Mouse (Mus musculus) spleen, postnatal 4 days (tissue): ENCODE data around the gene Unc80.
"Not testable (repeated sequence)": the region's sequence is repeated elsewhere in the genome, so short reads cannot be mapped to it uniquely, and the experiment has no call there.

Source experiments
- DNase-seq, 2 experiments: peaks; one replicate each; pipeline ENCODE4 v3.0.0; 2022; ENCODE audit warnings: low spot score in 2 of 2

Gene Unc80

DNA sequence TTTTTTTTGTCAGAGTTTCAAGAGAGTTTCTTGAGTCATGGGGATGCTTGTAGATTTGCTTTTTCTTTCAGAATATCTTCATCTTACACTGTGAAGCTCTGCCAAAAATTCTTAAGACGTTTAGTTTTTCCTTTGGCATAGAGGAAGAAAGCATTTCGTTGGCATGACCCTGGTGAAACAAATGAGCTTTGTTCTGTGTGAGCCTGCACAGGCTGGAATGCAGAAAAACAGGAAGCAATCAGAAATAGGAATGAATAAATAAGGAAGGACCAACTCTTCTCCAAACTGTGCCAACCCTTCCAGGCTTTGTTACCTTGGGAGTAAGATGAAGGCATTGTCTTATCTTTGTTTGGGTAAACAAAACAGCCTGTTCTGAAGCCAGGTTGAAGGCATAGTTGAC is 149.0 kb downstream of the Unc80 start:
- DNase-seq: no peak

DNA sequence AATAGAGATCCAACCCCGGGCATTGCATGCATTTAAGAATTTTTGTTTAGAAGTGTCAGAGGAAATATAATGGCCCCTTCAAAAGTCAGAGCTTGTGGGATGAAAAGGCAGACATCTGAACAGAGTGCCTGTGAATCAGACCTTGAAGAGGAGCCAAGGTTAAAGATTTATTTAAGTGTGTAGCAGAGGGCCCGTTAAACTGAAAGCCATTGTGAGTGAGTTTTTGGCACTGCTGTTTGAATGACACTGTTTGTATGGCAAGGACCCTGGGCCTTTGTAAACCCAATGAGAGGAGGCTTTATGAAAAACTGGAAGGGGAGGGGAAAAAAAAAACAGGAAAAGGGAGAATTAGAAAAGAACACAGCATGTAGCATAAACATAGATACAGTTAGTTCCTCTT is 170.0 kb downstream of the Unc80 start:
- no peak for DNase-seq

DNA sequence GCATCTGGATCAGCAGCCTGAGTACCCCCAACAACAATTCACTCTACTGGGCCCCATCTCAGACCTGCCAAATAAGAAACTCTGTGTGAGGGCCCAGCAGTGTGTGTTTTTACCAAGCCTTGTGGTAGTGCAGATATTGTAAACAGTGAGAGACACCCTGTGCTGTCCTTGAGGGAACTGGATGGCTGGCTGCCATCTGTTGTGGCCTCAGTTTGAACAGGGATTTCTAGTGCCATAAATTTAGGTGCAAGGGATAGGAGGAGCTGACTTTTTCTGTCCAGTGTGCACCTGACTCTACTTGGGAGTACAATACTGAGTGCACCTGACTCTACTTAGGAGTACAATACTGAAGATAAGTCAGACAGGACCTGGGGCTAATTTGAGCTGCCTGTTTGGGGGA is 178.7 kb downstream of the Unc80 start:
- no peak for DNase-seq

DNA sequence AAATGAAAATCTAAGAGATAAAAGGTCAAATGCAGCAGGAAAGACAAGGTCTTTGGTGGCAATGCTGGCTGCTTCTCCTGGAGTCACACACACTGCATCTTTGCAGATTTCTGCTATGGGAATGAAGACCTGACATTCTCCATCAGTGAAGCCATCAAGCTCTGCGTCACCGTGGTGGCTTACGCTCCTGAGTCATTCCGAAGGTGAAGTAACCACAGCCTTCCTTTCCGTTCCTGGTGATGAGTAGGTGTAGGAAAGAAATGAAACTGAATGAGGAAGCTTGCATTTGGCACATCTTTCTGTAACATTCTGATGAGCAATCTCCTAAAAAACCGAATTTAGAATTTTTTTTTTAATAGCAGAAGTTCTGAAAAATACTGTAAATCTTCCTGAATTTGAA is 181.4 kb downstream of the Unc80 start:
- no peak for DNase-seq

DNA sequence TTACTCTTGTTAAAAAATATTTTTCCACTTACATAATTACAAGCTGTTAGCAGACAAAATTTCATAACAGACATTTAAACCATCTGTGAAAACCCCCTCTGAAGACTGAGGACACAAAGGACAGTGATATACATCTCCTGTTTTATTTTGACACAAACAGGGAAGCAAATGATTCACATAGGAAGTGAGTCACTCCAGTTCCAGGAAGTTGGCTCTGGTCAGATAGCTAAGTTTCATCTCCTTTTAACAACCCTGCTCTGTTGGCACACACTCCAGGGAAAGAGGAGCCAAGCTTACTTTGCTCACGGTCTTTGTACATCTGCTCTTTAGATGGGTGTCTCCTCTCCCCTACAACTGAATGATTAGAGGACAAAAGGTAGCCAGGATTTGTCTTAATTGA is 181.8 kb downstream of the Unc80 start:
- no peak for DNase-seq

DNA sequence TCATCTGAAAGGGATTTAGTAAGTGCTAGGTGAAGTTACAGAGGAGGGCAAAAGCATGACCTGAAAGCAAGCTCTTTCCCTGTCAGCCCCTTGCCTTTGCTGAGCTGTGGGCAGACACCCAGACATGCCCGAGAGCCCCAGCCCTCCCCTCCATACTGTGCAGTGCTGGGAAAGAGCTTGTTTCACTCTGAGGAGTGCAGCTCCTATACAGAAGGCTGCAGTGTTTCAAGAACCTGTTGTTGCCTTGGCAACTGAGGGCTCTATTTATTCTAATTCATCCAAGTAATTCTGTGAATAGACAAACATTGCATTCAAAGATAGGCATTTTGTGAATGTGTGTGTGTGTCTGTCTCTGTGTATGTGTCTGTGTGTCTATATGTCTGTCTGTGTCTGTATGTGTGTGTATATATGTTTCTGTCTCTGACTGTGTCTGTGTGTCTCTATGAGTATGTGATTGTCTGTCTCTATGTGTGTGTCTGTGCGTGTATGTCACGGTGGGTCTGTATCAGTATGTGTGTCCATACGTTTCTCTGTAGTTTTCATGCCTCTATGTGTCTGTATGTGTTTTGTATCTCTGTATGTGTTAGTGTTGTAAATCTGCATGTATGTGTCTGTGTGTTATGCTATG is 187.1 kb downstream of the Unc80 start:
- DNase-seq: no peak

DNA sequence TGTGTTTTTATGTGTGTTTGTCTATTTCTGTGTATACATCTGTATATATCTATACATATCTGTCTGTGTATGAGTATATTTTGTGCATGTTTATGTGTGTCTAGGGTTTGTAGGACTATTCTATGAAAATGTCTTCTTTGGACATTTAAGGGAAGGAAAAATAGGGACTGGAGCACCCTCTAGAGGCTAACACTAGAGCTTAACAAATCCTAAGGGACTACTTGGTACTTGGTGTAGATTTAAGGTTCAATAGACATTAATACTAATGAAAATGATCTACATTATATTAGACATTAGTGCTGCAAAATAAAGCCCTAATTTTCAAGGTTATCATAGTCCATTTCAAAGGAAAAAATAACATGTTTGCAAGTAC is 187.6 kb downstream of the Unc80 start:
- DNase-seq: no peak

DNA sequence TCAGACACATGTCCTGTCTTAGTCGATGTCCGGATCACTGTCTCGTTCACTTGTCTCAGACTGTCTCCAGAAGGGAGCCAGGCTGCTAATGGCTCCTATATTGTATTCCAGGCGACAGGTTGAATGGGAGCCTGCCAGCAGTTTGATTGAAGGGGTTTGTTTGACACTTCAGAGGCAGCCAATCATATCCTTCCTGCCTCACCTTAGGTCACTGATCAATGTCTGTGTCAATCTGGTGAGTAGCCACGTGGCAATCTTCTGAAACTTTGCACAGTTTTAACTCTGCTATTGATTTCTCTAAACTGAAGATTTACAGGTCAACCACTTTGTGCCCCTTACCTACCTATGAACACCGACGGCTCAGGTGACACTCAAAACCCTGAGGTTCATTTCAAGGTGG is 203.3 kb downstream of the Unc80 start:
- DNase-seq: no peak

DNA sequence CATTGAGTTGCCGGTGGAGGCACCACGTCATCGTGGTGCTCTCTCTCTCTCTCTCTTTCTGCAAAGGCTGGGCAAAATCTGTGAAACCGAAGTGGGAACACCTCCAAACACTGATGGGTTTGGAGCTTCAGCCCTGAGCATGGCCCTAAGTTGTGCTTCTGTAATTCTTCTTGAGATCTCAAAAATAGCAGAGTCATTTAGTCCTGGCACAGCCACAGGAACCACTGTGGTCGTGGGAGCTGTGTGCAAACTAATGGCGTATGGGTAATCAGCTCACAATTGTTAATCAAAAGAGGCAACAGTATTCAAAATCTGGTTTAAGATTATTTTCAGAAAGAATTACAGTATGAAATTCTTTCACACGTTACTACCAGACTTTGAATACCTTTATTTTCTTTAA is 204.6 kb downstream of the Unc80 start:
- no peak for DNase-seq

DNA sequence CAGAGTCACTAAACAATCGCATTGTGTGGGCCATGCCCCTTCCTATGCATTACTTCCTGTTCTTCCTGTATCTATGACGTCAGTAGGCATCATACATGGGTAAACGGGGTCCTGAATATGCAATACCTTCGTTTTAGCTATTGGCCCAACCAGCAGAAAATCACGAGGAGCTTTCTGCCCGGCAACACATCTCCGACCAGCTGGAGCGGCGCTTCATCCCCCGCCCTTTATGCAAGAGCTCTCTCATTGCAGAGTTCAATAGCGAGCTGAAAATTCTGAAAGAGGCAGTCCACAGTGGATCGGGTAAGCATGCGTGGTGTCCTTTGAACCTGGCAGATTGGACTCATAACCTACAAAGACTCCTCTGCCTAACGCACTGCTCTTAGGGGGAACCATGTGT is 209.8 kb downstream of the Unc80 start:
- DNase-seq: no peak

DNA sequence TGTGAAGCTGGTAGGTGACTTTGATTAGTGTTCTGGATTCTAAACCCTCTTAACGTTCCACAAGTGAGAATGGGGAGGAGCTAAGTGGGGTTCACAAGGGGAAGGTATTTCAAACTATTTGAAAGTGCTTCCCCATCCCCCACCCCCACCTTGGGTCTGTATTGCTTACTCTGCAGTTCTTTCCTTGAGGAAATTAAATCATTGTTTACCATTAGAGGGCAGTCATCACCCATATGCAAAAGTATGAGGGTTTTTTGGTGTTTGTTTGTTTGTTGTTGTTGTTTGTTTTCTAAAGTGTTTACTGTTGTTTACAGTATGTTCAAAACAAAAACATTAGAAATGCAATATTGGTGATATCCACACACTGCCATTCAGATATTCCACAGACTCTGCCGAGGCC is 210.5 kb downstream of the Unc80 start:
- DNase-seq: no peak

DNA sequence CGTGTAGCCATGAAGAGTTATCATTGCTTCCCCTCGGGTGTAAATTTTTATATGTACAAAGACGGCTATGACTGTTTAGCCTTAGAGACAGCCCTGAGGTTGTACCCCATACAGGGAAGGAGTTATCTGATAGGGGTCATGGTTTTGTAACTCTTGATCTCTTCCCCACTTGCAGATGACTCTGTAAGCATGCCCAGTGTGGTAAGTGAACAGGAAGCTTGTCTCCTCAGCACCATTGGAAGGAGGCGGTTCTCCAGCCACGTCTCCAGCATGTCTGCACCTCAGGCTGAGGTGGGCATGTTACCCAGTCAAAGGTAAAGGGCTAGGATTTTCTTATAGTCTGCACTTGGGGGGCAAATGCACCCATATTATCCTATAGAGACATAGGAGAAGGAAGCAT is 214.8 kb downstream of the Unc80 start:
- no peak for DNase-seq

DNA sequence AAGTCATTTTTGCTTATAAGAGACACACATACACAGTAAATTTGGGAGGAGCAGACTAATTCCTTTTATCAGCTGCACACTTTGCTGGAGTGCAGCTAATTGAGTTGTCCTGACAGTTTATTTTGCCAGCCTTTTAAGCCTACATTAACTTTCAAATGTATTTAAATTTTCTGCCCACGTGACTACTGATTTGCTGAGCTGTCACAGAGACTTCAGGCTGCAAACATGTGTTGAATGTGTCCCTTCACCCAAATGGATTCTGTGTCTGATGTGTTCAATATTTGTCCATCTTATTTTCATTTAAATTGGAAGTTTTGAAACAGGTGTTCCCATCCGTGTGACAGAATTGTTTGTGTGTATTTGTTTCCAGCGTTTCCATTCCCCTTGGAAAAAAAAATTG is 223.6 kb downstream of the Unc80 start:
- no peak for DNase-seq

DNA sequence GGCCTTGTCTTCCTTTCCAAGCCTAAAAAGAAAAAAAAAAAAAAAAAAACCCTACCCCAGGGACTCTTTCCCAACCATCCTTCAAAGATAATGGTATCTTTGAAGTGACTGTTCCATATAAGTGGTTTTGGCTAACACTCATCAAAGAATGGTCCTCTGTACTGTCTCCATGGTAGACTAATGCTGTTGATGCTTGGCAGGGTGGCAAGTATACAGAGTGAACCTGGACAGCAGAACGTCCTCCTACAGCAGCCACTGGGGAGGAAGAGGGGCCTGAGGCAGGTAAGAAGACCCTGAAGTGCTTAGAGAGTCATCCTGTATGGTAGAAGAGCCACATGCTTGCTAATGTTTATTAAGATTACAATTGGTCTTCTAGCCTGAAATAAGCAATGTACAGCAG is 224.1 kb downstream of the Unc80 start:
- DNase-seq: no peak

DNA sequence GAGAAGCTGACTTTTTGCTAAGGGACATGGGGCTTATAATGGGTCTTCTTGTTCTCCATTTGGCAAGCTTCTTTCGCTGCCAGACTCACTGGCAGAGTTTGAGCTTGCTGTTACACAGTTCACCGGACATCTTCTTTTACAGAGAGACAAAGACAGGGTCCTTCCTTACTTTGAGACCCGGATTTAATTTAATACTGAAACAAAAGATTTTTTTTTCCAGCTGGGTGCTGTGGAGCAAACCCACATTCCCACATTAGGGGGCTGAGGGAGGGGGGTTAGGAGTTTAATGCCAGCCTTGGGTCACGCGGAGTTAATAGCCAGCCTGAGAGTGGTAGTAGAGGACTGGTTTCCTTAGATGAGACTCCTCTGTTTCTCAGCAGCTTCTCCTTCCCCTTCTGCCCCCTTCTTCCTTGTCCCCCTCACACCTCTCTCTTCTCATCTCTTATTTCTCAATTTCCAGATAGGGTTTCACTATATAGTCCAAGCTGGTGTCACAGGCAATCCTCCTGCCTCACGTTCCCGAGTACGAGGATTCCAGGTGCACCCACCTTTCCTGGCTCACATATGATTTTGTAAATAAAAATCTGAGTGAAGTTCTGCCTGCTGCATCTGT is 224.7 kb downstream of the Unc80 start:
- DNase-seq: no peak

DNA sequence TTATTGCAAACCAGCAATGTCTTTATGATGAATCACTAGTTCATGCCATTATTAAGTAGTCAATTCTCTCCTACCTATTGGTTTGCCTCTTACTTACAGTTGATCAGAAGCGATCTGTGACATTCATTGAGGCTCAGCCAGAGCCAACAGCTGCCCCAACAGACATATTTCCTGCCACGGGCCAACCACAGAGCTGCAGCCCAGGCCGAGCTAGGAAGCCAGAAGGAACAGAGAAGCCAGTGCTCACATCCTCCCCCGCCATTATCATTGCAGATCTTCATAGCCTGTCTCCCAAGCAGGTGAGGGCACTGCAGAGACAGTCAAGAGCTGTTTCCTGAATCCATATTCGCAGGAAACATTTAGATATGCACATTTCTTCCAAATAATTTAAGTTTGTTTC is 226.1 kb downstream of the Unc80 start:
- DNase-seq: no peak

DNA sequence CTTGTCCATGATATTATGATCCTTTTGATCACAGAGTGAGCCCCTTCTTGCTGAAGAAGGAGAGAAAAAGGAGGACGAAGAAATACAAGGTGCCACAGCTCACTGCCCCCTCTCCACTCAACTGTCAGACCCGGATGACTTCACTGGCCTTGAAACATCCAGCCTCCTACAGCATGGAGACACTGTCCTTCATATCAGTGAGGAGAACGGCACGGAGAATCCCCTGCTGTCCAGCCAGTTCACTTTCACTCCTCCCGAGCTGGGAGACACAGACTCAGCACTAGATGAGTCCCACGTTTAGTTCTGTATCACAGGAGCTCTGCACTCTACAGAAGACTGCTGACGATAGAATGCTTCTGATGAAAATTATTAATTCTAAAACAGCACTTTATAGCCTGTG is 227.1 kb downstream of the Unc80 start:
- no peak for DNase-seq

DNA sequence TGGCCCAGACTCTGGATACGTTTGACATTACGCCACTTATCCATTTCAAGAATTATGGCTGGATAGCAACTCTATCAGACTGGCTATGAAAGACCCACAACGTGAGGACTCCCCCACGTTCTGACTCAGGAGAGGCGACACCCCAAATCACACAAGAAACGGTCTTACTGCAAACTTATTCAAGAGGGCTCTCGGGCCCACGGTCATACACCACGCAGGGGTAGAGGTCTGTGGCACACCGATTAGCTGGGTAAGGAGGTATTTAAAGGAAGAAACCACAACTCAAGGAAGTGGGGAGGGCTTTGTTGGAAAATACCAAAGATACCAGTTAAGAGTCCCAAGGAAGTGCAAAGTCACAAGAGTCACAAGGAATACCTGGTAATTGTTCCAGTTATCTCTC is 231.5 kb downstream of the Unc80 start:
- not testable (repeated sequence) for DNase-seq

DNA sequence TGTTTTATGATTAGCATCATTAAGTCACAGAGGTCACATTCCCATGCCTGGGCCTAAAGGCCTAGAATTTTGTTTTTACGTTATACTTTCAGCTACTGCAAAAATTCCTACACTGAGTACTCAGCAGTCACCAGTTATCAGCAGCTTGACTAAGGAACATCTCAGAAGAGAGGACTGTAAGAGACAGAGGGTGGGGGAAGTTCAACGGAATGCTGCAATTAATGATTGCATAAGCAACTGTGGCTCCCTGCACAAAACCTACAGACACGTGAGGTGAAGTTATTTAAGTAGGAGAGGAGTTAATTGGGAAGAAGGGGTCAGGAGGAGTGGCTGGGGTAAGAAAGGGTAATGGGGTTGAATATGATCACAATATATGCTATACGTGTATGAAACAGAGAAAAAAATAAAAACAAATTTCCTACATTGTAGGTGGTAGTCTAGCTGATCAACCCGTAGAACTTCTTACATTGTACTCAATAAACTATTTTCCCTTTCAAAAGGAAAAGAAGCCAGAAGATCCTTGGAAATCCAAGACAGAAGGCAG is 232.1 kb downstream of the Unc80 start:
- no peak for DNase-seq

DNA sequence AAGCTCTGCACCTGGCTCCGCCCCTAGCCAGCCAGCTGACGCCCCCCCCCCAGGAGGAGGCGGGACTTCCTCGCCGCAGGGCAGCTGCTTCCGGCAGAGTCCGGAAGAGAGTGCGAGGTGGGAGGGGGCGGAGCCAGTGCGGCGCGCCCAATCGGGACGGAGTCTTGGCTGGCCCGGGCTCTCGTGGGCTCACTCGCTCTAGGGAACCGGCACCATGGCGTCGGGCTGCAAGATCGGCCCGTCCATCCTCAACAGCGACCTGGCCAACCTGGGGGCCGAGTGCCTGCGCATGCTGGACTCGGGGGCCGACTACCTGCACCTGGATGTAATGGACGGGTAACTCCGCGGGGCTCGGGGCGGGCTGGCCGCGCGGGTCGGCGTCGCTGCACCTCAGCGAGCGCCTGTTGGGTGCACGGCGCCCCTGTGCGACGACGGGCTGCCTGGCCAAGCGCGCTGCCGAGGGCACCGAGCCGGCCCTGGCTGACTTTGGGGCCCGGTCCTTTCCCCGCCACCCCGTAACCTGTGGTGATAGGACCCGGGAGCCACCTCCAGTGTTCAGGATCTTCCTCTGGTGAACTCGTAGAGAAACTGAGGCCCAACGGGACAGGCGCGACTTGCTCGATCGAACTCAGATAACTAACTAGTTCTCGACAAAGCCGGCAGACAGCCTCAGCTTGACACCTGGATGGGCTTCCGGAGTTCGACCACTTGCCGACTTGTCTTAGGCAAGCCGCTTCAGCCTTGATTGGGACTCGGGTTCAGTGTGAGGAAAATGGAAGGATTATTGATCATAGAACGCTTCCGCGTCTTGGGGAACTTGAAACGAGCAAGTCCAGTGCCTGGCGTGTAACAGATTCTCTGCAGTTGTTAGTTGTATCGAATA is 232.8 kb downstream of the Unc80 start, which contains the start of gene Rpe:
TSS of gene Rpe (plus strand) at position 139 of the 883 bp plus-strand sequence.
- DNase-seq: peak; percentile 92 to 95

DNA sequence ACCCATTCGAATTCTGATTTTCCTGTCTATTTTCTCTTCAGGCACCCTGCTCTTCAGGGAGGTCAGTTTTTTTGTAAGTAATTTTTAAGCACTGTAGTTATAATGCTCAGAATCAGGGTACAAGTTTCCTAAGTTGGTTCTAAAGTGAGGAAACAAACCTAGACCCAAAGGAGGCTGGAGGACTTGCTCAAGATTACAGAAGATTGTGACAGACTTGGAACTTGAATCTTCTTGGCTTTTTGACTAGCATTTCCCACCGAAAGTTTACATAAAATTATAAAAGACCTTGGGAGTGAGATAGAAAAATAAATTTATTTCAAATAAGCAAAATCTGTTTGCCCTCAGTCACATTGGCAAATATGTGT is 233.4 kb downstream of the Unc80 start:
- no peak for DNase-seq

DNA sequence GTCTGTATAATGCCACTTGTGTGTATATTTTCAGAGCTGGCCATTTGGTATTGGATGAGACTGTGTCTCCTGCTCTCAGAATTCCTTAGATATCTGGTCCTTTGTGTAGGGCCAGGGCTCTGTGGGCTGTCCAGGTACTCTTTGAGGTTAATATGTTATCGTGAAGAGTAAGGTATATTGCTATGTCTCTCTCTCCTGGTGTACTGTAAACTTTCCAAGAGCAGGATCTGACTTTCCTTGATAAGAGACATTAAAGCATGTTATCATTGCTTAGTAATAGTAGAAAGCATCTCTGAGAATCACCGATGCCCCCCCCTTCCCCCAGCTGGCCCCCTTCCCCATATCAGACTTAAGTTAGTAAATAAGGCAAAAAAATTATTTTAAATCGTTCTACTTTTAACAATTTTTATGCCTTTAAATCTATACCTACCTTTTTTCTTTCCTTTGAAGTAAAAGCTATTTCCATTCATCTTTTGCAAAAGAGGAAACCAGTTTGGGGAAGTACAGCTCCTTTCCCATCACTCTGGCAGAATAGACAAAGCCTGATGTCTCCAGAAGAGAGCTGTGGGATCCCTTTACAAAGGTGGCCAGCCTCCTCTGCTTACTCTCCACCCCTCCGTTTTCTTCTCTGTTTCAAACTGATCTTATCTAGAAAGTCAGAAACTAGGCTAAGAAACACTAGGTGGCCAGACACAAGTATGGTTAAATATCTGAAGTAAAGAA is 234.6 kb downstream of the Unc80 start:
- no peak for DNase-seq
